Mouse (Mus musculus) megakaryocyte, adult 5-6 weeks (primary cell): ENCODE results near the gene Tmppe. TPM values are rescaled to one million over a fixed set of nuclear protein-coding genes. Genes with fewer than 3 reads are reported as not detected.
A peak's percentile ranks its signal among the peaks of the same experiment; 100 is the strongest.

Experiments used
- ATAC-seq: 2 replicates; pipeline ENCODE4 v1.8.0; 2016; ENCODE audit warnings: mild to moderate bottlenecking, inconsistent platforms; ENCODE audit not compliant: poor library complexity, severe bottlenecking
- total RNA-seq, 2 experiments: library from RNA; stranded (forward) in 1 of 2; stranded (reverse) in 1 of 2; fragments of 153-499, 151-499 nt in 1 of 2; fragments of 221-1000, 200-1000 nt in 1 of 2; gene quantifications; 2 replicates each; pipeline versions ENCODE4 v1.2.3 to v1.2.4; 2015 to 2017

Gene Tmppe
- total RNA-seq, 2 experiments from 2014 or later, result 1.2 to 4.6 TPM

DNA sequence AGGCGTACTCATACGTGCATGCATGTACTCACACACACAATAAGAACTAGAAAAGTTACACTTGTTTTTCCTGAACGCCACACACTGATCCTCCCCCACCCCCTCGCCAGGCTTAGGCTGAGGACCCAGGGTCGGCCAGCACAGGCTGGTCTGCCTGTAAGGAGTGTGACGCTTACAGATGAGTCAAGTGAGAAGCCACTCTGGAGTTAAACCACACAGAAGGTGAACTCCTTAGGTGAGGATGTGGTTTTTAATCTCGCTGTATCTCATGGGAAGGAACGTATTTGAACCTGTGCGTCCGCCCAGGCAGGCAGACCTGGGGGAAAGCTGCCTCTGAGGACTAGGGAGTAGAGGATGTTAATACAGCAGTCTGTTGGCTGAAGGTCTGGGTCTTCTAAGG, 39.6 kb downstream of the Tmppe start:
- ATAC-seq, result peak; percentile 9; the same call in 1 of the 2 replicates

- ATAC-seq, result no peak
Measured at GRCm38 (mm10) chr9:114442225-114442624, 41.3 kb downstream of the Tmppe start.

DNA sequence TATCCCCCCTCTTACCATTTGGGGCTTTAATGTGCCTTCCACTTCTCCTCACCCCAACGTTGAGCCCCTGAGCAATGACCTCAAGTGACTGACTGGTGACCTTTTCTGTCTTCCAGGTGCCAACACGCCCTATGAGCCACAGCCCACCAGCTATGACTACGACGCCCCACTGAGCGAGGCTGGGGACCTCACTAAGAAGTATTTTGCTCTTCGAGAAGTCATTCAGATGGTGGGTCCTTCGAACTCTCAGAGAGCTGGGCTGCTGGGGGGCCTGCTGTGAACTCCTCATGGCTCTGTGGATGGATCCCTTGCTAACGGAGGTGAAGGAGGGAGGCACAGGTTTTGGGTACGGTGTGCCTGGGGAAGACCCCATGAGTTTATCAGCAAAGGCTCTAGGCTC, 42.0 kb downstream of the Tmppe start:
- no peak for ATAC-seq

DNA sequence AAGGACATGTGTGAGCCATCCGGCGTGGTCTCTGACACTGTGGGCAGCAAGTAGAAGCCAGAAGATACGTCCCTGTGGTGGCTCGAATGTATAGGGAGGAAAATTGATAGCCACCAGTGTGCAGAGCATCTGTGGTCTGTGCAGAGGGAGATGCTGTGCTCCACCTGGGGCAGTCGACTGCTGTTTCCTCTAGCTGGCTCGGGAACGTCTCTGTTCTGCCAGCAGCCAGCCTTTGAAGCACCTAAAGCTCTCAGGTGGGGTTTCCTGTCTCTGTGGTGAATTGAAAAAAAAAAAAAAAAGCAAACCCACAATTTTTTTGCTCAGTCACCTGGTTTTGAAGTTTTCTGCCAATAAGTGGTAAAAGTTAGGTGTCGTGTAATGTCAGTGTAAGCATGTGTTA, 42.4 kb downstream of the Tmppe start:
- no peak for ATAC-seq

DNA sequence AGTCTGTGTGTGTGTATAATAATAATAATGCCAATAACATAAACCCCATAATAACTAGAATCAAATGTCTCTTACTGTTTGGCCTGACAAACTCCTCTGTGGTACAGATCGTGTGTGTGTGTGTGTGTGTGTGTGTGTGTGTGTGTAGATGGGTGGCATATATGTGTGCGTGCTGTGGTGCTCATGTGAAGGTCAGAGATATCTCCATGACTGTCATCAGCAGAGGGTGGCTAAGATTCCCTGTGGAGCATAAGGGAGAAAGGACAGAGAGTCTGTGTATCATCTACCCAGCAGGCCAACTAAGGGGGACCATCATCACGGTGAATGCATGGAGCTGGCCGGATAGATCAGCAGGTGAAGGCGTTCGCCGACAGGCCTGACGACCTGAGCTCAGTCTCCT, 46.0 kb downstream of the Tmppe start:
- ATAC-seq, result no peak

GRCm38 (mm10) chr9:114448700-114449099, 47.8 kb downstream of the Tmppe start:
- no peak for ATAC-seq

- ATAC-seq, result no peak
Measured at GRCm38 (mm10) chr9:114449120-114449754, 48.3 kb downstream of the Tmppe start.

DNA sequence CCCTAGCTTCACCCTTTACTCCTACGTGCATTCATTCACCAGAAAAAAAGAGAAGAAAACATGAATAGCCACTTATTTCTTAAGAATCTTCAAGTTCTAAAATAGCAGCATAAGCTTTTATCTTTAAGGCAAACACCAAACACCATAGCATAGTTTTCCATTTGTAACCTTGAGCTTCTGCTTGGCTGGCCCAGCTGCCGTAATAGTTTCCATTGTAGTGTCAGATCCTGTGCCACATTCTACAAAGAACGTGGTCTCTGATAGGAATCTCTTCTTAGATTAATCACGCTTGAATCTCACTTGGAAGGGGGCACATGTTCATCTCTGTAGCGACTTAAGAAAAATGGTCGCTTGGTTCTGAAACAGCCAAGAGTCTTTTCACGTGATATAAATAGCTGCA, 50.7 kb downstream of the Tmppe start:
- ATAC-seq, result no peak

DNA sequence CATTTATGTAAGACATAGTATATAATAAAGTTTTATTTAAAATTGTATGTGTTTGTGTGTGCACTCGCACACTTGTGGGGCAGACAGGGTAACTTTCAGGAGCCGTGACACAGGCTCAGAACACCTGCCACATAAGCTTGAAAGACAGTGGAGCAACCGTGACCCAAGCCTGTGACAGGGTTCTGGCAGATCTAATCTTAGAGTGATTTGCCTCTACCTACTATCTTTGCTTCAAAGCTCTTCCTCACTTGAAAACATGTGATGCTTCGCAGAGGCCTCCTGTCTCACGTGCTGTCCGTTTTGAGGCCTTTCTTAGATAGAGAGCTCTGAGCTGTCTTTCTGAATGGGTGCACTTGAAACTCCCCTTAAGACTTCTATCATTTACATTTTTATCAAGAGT, 51.5 kb downstream of the Tmppe start:
- ATAC-seq, result no peak

DNA sequence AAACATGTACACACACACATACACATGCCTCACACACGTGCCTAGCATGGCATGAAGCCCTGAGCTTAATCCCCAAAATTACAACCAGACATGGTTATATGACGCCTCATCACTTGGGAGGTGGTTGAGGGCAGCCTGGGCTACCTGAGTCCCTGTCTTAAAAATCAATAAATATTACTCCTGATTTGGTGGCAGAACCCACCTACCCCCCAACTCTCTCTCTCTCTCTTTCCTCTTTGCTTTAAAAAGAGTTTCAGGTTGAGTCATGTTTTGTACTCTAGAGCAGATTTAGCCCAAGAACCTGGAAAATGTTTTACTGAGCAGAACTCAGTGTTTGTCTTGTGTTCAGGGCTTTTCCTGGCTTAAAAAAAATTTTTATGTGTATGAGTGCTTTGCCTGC, 54.5 kb downstream of the Tmppe start:
- ATAC-seq, result no peak

Other genes starting within 250 kb of the Tmppe start
- not detected in 2 replicates for gene Bcl2a1c, start 71.0 kb upstream of the Tmppe start, total RNA-seq (2015)
- gene Bcl2a1c, start 71.0 kb upstream of the Tmppe start, total RNA-seq (2017), result not detected in 2 replicates
- 23.8 and 32.6 TPM in 2 replicates for gene Crtap, start 10.4 kb upstream of the Tmppe start, total RNA-seq (2015)
- 5.6 and 13.1 TPM in 2 replicates for gene Crtap, start 10.4 kb upstream of the Tmppe start, total RNA-seq (2017)
- gene Glb1, start within 50 bp of the Tmppe start, total RNA-seq (2015), result 29.8 TPM in 2 replicates
- gene Glb1, start within 50 bp of the Tmppe start, total RNA-seq (2017), result 21.2 and 24.5 TPM in 2 replicates
- gene Ccr4, start 103.8 kb downstream of the Tmppe start, total RNA-seq (2015), result 0.18 TPM in 1 of 2 replicates, not detected in the other
- gene Ccr4, start 103.8 kb downstream of the Tmppe start, total RNA-seq (2017), result 0.07 TPM in 1 of 2 replicates, not detected in the other
- not detected in 2 replicates for gene C130032M10Rik, start 114.6 kb downstream of the Tmppe start, total RNA-seq (2015)
- gene C130032M10Rik, start 114.6 kb downstream of the Tmppe start, total RNA-seq (2017), result not detected in 2 replicates
- not detected in 2 replicates for gene Trim71, start 163.3 kb downstream of the Tmppe start, total RNA-seq (2015)
- gene Trim71, start 163.3 kb downstream of the Tmppe start, total RNA-seq (2017), result not detected in 2 replicates
- gene Cnot10, start 239.1 kb downstream of the Tmppe start, total RNA-seq (2015), result 14.3 and 14.7 TPM in 2 replicates
- 26.8 and 33.3 TPM in 2 replicates for gene Cnot10, start 239.1 kb downstream of the Tmppe start, total RNA-seq (2017)